Mouse (Mus musculus) heart, embryonic 15.5 days (tissue): ENCODE data around the gene F10. TPM values are rescaled to one million over a fixed set of nuclear protein-coding genes. Genes with fewer than 3 reads are reported as not detected.
"Not testable (repeated sequence)": the region's sequence is repeated elsewhere in the genome, so short reads cannot be mapped to it uniquely, and the experiment has no call there.

Experiments used
- ATAC-seq: fragments of 200-750 bp; cut with Nextera tagmentation; replicated peaks from 2 replicates; pipeline ENCODE4 v1.8.0; 2017; ENCODE audit warnings: low read depth, moderate TSS enrichment; ENCODE audit not compliant: insufficient number of reproducible peaks, insufficient read depth, low FRiP score
- H3K27ac ChIP-seq: fragments of 300-500 bp; sonication (generic); 2 replicates; pipeline ENCODE4 v1.5.1; 2015; ENCODE audit warnings: mild to moderate bottlenecking, inconsistent platforms
- H3K27me3 ChIP-seq: fragments of 300-500 bp; sonication (generic); 2 replicates; pipeline ENCODE4 v1.6.1; 2015; ENCODE audit warnings: inconsistent platforms
- H3K36me3 ChIP-seq: fragments of 300-500 bp; sonication (generic); 2 replicates; pipeline ENCODE4 v1.6.1; 2015; ENCODE audit warnings: mild to moderate bottlenecking, inconsistent platforms
- H3K4me1 ChIP-seq: fragments of 300-500 bp; sonication (generic); replicated peaks from 2 replicates; pipeline ENCODE4 v1.6.1; 2015; ENCODE audit warnings: inconsistent platforms
- H3K4me2 ChIP-seq: fragments of 300-500 bp; sonication (generic); 2 replicates; pipeline ENCODE4 v1.6.1; 2015; ENCODE audit warnings: inconsistent platforms, mild to moderate bottlenecking, moderate library complexity
- H3K4me3 ChIP-seq: fragments of 300-500 bp; sonication (generic); 2 replicates; pipeline ENCODE4 v1.5.1; 2015; ENCODE audit warnings: mild to moderate bottlenecking, inconsistent platforms
- H3K9ac ChIP-seq: fragments of 300-500 bp; sonication (generic); 2 replicates; pipeline ENCODE4 v1.6.1; 2015; ENCODE audit warnings: mild to moderate bottlenecking, inconsistent platforms
- H3K9me3 ChIP-seq: fragments of 300-500 bp; sonication (generic); replicated peaks from 2 replicates; pipeline ENCODE4 v1.6.1; 2016; ENCODE audit warnings: inconsistent platforms
- WGBS: fragments of 180-500 bp; shearing (Covaris S2); methylation state at CpG from one replicate; pipeline ENCODE4 v1.1.7; 2015; ENCODE audit warnings: mixed read lengths; 5-methylcytosine and 5-hydroxymethylcytosine counted together
- polyA plus RNA-seq: library from polyadenylated mRNA; unstranded; fragments of >200 nt; fragmentation: Nextera tagmentation; extraction: Ambion mirVana; gene quantifications from 2 replicates; pipeline ENCODE4 v1.2.1, GENCODE M21; 2015

Gene F10
- polyA plus RNA-seq, 1 experiment from 2014 or later, result 1.2 TPM

DNA sequence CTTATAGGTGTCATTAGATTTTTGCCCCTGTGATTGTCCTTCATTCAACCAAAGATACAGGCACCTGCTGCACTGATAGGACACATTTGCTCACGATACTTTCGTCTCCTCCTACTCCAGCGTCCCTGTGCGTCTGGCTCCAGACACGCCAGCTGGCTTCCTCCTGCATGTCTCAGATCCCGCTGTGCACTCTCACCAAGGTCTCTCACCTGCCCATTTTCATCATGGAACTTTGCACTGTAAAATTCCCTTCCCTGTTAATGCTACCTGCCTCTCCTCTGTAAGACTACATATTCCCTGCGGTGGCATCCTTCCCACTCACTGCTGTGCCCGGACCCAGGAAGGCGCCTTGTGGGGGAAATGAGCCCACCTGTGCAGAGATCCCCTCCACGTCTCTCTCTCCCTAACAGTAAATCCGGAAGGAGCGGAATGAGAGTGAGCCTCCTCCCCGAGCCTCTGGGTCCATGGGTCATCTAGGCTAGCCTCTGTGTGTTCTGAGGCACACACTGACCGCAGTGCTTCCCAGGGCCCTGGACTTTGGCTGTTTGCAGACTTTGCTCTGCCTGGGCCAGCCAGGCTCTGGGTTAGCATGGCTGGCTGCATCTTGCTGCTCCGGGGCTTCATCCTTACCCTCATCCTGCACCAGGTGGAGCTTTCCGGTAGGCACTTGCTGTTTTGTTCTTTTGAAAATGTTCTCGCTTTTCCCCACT is 23.5 kb downstream of the F10 start, which contains the start of gene Proz:
Gene Proz, plus strand, starts transcription at position 474 of the 710 bp plus-strand sequence.
- no peak within 1 kb of the TSS for H3K27ac ChIP-seq
- no peaks in the 10 kb centered on the region for H3K27me3 ChIP-seq
- no peak within 1 kb of the TSS for H3K4me3 ChIP-seq
- H3K36me3 ChIP-seq, result no peaks in the 10 kb centered on the region
- WGBS, result 69% methylated on average over 17 of the region's 17 CpGs
- no peak within 1 kb of the TSS for H3K4me2 ChIP-seq
- no peaks in the 10 kb centered on the region for H3K9me3 ChIP-seq
- no peak for ATAC-seq
- no peak within 1 kb of the TSS for H3K9ac ChIP-seq
- no peaks in the 10 kb centered on the region for H3K4me1 ChIP-seq

DNA sequence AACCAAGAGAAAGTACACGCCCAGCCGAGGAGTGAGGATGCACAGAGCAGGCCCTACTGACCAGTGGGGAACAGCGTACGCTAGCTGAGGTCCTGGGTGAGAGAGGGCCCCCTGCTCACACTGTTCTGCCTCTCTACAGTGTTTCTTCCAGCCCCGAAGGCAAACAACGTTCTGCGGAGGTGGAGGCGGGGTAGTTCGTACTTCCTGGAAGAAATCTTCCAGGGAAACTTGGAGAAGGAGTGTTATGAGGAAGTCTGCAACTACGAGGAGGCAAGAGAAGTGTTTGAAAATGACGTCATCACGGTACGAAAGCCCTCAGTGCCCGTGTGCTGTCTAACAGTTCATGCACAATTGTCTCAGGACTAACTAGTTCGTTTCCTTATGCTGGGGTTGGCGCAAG is 26.0 kb downstream of the F10 start:
- Histone ChIP-seq H3K4me3 (no peak overlapping the region), H3K9me3 (no peaks in the 10 kb centered on the region), H3K4me2 (no peak overlapping the region), H3K9ac (no peak overlapping the region), H3K4me1 (no peaks in the 10 kb centered on the region), H3K36me3 (no peaks in the 10 kb centered on the region), H3K27me3 (no peaks in the 10 kb centered on the region), H3K27ac (no peak overlapping the region)
- 71% methylated on average over 16 of the region's 16 CpGs for WGBS
- no peak for ATAC-seq

DNA sequence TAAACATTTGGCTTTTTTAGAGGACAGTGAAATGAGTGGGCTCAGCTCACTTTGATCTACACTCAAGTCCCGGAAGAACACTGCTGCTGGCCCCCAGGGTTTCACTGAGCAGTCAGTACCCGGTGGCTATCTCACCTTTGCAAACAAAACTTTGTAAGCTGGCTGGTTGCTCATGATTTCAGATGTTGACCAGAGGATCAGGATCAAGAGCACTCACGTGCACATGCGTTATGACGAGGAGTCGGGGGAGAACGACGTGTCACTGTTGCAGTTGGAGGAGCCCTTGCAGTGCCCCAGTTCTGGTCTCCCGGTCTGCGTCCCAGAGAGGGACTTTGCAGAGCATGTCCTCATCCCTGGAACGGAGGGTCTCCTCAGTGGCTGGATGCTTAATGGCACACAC is 36.1 kb downstream of the F10 start:
- 88% methylated on average over 11 of the region's 11 CpGs for WGBS
- Histone ChIP-seq H3K4me2 (no peak overlapping the region), H3K9me3 (no peaks in the 10 kb centered on the region), H3K9ac (no peak overlapping the region), H3K4me3 (no peak overlapping the region), H3K27ac (no peak overlapping the region), H3K36me3 (peaks cover 30% of the 10 kb centered on the region), H3K4me1 (no peaks in the 10 kb centered on the region), H3K27me3 (no peaks in the 10 kb centered on the region)
- ATAC-seq, result no peak

- ATAC-seq, result no peak
- no peaks in the 10 kb centered on the region for H3K9me3 ChIP-seq
- H3K4me1 ChIP-seq, result no peaks in the 10 kb centered on the region
- 86% methylated on average over 8 of the region's 8 CpGs for WGBS
- H3K27me3 ChIP-seq, result no peaks in the 10 kb centered on the region
- no peak overlapping the region for H3K4me3 ChIP-seq
- H3K9ac ChIP-seq, result no peak overlapping the region
- H3K4me2 ChIP-seq, result no peak overlapping the region
- H3K27ac ChIP-seq, result no peak overlapping the region
- peaks cover 48% of the 10 kb centered on the region for H3K36me3 ChIP-seq
Measured at GRCm38 (mm10) chr8:13075044-13075443, 37.9 kb downstream of the F10 start.

GRCm38 (mm10) chr8:13075579-13075978 is 38.5 kb downstream of the F10 start:
- not testable (repeated sequence) for ATAC-seq, H3K9me3 ChIP-seq, H3K4me1 ChIP-seq, H3K27me3 ChIP-seq, H3K9ac ChIP-seq, H3K4me3 ChIP-seq, H3K4me2 ChIP-seq, H3K27ac ChIP-seq
- 97% methylated on average over 1 of the region's 1 CpGs for WGBS
- peaks cover 54% of the 10 kb centered on the region for H3K36me3 ChIP-seq

GRCm38 (mm10) chr8:13077542-13077941 is 40.4 kb downstream of the F10 start:
- no peak for ATAC-seq
- no peaks in the 10 kb centered on the region for H3K9me3 ChIP-seq
- H3K4me3 ChIP-seq, result no peak overlapping the region
- no peaks in the 10 kb centered on the region for H3K27me3 ChIP-seq
- no peaks in the 10 kb centered on the region for H3K4me1 ChIP-seq
- H3K27ac ChIP-seq, result no peak overlapping the region
- no peak overlapping the region for H3K4me2 ChIP-seq
- peaks cover 70% of the 10 kb centered on the region for H3K36me3 ChIP-seq
- H3K9ac ChIP-seq, result no peak overlapping the region
- WGBS, result 84% methylated on average over 7 of the region's 7 CpGs

DNA sequence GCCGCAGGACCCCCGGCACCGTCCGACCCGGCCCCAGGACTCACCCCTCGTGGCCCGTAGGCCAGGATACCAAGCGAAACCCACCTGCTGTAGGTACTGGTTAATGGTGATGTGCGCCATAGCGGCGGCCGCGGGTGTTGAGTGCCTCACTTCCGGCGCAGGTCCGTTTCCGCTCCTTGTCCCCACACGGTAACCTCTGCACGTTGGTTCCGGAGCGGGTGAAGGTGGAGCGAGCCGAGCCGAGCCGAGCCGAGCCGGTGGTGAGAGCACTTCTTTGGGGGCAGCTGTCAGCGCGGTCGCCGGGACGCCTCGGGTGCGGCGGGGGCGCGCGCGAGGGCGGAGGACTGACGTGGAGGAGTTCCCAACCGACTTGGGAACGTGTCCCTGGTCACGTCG is 67.6 kb downstream of the F10 start:
- no peaks in the 10 kb centered on the region for H3K27me3 ChIP-seq
- WGBS, result under 1% methylated on average over 40 of the region's 45 CpGs
- H3K27ac ChIP-seq, result peak overlapping the region; percentile 97

GRCm38 (mm10) chr8:13105087-13105881 is 68.2 kb downstream of the F10 start, which contains the start of the genes Pcid2 and Cul4a:
Gene Pcid2, minus strand, starts transcription at chr8:13105459.
Gene Cul4a, plus strand, starts transcription at chr8:13105621.
- ATAC-seq, result peak; percentile 95
- Histone ChIP-seq H3K4me3 (peak within 1 kb of the TSS; percentile 88), H3K4me2 (peak within 1 kb of the TSS; percentile 95), H3K27me3 (no peaks in the 10 kb centered on the region), H3K9ac (peak within 1 kb of the TSS; percentile 95), H3K27ac (peak within 1 kb of the TSS; percentile 97), H3K4me1 (peaks cover 37% of the 10 kb centered on the region), H3K36me3 (peaks cover under 1% of the 10 kb centered on the region; the same call in 1 of the 2 replicates), H3K9me3 (no peaks in the 10 kb centered on the region)
- under 1% methylated on average over 76 of the region's 87 CpGs for WGBS

More for the DNA sequence above, 67.6 kb downstream of the F10 start:
- peaks cover 37% of the 10 kb centered on the region for H3K4me1 ChIP-seq
- peak; percentile 72 for ATAC-seq
- H3K9me3 ChIP-seq, result no peaks in the 10 kb centered on the region
- H3K9ac ChIP-seq, result peak overlapping the region; percentile 88
- H3K4me2 ChIP-seq, result peak overlapping the region; percentile 95
- peak overlapping the region; percentile 88 for H3K4me3 ChIP-seq
- H3K36me3 ChIP-seq, result peaks cover 6% of the 10 kb centered on the region; the same call in 1 of the 2 replicates

GRCm38 (mm10) chr8:13105908-13106551 is 68.9 kb downstream of the F10 start:
- H3K27me3 ChIP-seq, result no peaks in the 10 kb centered on the region
- peak overlapping the region; percentile 91 for H3K27ac ChIP-seq
- under 1% methylated on average over 60 of the region's 63 CpGs for WGBS
- peaks cover 37% of the 10 kb centered on the region for H3K4me1 ChIP-seq
- H3K4me3 ChIP-seq, result peak overlapping the region; percentile 88
- H3K36me3 ChIP-seq, result no peaks in the 10 kb centered on the region; the same call in 1 of the 2 replicates
- no peaks in the 10 kb centered on the region for H3K9me3 ChIP-seq
- peak overlapping the region; percentile 91 for H3K4me2 ChIP-seq
- peak overlapping the region; percentile 95 for H3K9ac ChIP-seq
- ATAC-seq, result peak; percentile 37
